Mouse (Mus musculus) left cerebral cortex, adult 18-20 months (tissue): ENCODE data around the gene Zfp651. TPM values are rescaled to one million over a fixed set of nuclear protein-coding genes. Genes with fewer than 3 reads are reported as not detected.

Source experiments
- DNase-seq, 2 experiments: peaks; one replicate each; pipeline ENCODE4 v3.0.0; 2021 to 2022; ENCODE audit warnings: low spot score in 2 of 2, mixed read lengths in 1 of 2
- total RNA-seq, 2 experiments: library from RNA; stranded (reverse); gene quantifications; 2 replicates each; pipeline ENCODE4 v1.2.3; 2021

The Zfp651 gene
- total RNA-seq, 2 experiments from 2014 or later: 104 to 106 TPM

DNA sequence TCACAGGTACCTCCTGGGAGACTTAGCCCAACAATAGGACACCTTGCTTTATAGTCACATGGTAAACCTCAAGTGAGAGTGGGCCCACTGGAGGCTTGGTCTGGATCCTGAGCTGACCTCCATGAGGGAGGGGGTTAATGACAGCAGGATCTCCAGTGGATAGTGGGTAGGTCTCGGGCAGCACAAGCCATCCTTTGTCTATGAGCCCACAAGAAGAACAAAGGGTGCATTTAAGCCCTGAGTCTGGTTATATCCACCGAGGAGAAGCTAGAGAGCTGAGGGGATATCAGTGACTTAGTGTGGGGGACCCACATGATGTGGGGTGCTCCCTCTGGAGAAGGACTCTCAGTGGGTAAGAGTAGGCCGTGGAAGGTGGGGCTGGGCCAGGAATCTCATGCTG, 49.4 kb downstream of the Zfp651 start:
- no peak for DNase-seq

- DNase-seq: peak; percentile 54 to 62
Observed at GRCm38 (mm10) chr9:121810081-121810821, 51.1 kb downstream of the Zfp651 start.

GRCm38 (mm10) chr9:121815183-121815582, 56.1 kb downstream of the Zfp651 start:
- DNase-seq: no peak

- no peak for DNase-seq
Observed at GRCm38 (mm10) chr9:121819073-121819770, 60.1 kb downstream of the Zfp651 start.

DNA sequence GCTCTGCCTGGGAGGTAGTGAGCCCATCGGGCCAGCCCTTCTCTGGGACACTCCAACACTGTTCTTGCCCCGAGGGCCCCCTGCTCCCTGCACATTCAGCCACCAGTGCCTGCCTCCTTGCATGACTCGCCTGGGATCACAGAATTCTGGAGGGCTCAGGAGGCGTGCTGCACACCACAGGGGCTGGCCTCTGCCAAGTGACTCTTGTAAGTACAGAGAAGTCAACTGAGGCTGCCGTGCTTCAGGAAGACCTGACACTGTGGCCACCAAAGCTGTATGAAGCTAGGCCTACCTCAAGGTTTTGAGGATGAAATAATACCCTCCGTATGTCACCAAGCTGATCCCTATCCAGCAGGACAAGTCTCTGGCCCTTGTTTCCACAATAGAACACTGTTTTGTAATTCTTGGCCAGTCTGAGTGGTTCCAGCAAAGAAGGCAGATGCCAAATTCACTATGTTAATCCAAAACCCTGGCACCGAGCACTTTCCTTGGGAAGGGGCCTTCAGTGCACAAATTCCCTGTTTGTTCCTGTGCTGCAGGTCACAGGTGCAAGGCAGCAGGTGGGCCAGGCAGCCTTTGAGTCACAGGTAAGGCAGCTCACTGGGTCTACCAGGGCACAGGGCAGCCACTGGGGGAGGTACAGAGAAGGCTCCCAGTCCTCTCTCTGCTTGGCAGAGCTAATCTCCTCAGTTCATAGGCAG, 60.8 kb downstream of the Zfp651 start:
- DNase-seq: no peak

DNA sequence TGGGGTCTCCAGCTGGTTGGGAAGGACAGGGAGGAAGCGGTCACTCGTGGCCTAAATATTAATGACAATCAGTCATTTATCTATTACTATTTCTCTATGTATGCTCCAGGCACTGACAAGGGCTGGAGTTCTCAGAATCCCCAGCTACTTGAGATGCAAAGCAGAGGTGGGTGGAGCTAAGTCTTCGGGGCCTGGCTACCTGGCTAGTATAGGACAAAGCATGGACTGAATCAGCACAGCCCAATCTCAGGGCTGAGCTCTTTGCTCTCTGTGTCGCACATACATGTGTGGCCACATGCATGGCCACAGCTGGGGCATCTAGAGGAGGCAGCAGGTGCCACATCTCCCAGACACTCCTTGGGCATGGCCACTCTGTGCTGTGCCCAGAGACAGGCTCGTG, 61.6 kb downstream of the Zfp651 start:
- DNase-seq: no peak

Other genes with a start within 250 kb of the Zfp651 start
- 1 to 10 TPM; 1.4 to 1.8 TPM for gene Lyzl4, start 117.2 kb upstream of the Zfp651 start, total RNA-seq
- 10 to 100 TPM; 22.1 to 35.8 TPM for gene Vipr1, start 116.6 kb upstream of the Zfp651 start, total RNA-seq
- gene Sec22c, start 53.8 kb upstream of the Zfp651 start, total RNA-seq: 10 to 100 TPM; 28.9 to 29.4 TPM
- gene Ss18l2, start 49.0 kb upstream of the Zfp651 start, total RNA-seq: 10 to 100 TPM; 73.2 to 83.3 TPM
- 100 to 1,000 TPM; 103 to 112 TPM for gene Nktr, start 40.2 kb upstream of the Zfp651 start, total RNA-seq
- 1 to 10 TPM; 6.2 to 7.2 TPM for gene Klhl40, start 18.3 kb downstream of the Zfp651 start, total RNA-seq
- gene Hhatl, start 33.2 kb downstream of the Zfp651 start, total RNA-seq: 10 to 100 TPM; 15.4 to 25.0 TPM
- 1 to 10 TPM; 5.1 to 6.1 TPM for gene Ccdc13, start 80.1 kb downstream of the Zfp651 start, total RNA-seq
- 100 to 1,000 TPM in 1 of 2 experiments, 10 to 100 TPM in 1; 96.5 to 107 TPM for gene Higd1a, start 99.0 kb downstream of the Zfp651 start, total RNA-seq
- gene Ackr2, start 139.0 kb downstream of the Zfp651 start, total RNA-seq: 1 to 10 TPM; 5.9 to 9.5 TPM
- gene Cyp8b1, start 157.0 kb downstream of the Zfp651 start, total RNA-seq: not detected
- gene Fam198a, start 191.7 kb downstream of the Zfp651 start, total RNA-seq: 1 to 10 TPM; 5.4 to 7.5 TPM
- gene Pomgnt2, start 237.8 kb downstream of the Zfp651 start, total RNA-seq: 10 to 100 TPM; 43.2 to 43.4 TPM